Mouse (Mus musculus) heart, embryonic 16.5 days (tissue): Measurements from ENCODE around the gene Hoxd3. TPM values are rescaled to one million over a fixed set of nuclear protein-coding genes. Genes with fewer than 3 reads are reported as not detected.
A peak's percentile ranks its signal among the peaks of the same experiment; 100 is the strongest.

Experiments used
- ATAC-seq: fragments of 200-750 bp; cut with Nextera tagmentation; replicated peaks from 2 replicates; pipeline ENCODE4 v1.8.0; 2017; ENCODE audit warnings: moderate number of reproducible peaks; ENCODE audit not compliant: insufficient read depth, low FRiP score; ENCODE audit errors: extremely low read depth
- H3K27ac ChIP-seq: fragments of 300-500 bp; sonication (generic); 2 replicates; pipeline ENCODE4 v1.5.1; 2014; ENCODE audit warnings: mild to moderate bottlenecking, low read length, control low read depth, moderate library complexity
- H3K27me3 ChIP-seq: fragments of 300-500 bp; sonication (generic); 2 replicates; pipeline ENCODE4 v1.6.1; 2014; ENCODE audit warnings: low read length, mixed read lengths; ENCODE audit not compliant: control insufficient read depth, insufficient read depth
- H3K36me3 ChIP-seq: fragments of 300-500 bp; sonication (generic); 2 replicates; pipeline ENCODE4 v1.6.1; 2014; ENCODE audit not compliant: control insufficient read depth, insufficient read depth
- H3K4me1 ChIP-seq: fragments of 300-500 bp; sonication (generic); 2 replicates; pipeline ENCODE4 v1.6.1; 2014; ENCODE audit warnings: low read length, mixed read lengths; ENCODE audit not compliant: control insufficient read depth, insufficient read depth
- H3K4me2 ChIP-seq: fragments of 300-500 bp; sonication (generic); 2 replicates; pipeline ENCODE4 v1.6.1; 2014; ENCODE audit warnings: low read depth, mild to moderate bottlenecking, control low read depth, low read length
- H3K4me3 ChIP-seq: fragments of 300-500 bp; sonication (generic); 2 replicates; pipeline ENCODE4 v1.5.1; 2014; ENCODE audit warnings: mild to moderate bottlenecking, control low read depth, low read length
- H3K9ac ChIP-seq: fragments of 300-500 bp; sonication (generic); 2 replicates; pipeline ENCODE4 v1.6.1; 2014; ENCODE audit warnings: low read length, control low read depth
- H3K9me3 ChIP-seq: fragments of 300-500 bp; sonication (generic); replicated peaks from 2 replicates; pipeline ENCODE4 v1.6.1; 2016; ENCODE audit warnings: low read length; ENCODE audit not compliant: control insufficient read depth
- WGBS: fragments of 180-500 bp; shearing (Covaris S2); extraction: QIAGEN DNeasy Blood & Tissue Kit; methylation state at CpG from one replicate; pipeline ENCODE4 v1.1.7; 2014; 5-methylcytosine and 5-hydroxymethylcytosine counted together
- polyA plus RNA-seq: library from polyadenylated mRNA; unstranded; fragments of >200 nt; fragmentation: Nextera tagmentation; extraction: Ambion mirVana; gene quantifications from 2 replicates; pipeline ENCODE4 v1.2.1, GENCODE M21; 2015

Gene Hoxd3
- polyA plus RNA-seq, 1 experiment from 2014 or later = 0.66 TPM

DNA sequence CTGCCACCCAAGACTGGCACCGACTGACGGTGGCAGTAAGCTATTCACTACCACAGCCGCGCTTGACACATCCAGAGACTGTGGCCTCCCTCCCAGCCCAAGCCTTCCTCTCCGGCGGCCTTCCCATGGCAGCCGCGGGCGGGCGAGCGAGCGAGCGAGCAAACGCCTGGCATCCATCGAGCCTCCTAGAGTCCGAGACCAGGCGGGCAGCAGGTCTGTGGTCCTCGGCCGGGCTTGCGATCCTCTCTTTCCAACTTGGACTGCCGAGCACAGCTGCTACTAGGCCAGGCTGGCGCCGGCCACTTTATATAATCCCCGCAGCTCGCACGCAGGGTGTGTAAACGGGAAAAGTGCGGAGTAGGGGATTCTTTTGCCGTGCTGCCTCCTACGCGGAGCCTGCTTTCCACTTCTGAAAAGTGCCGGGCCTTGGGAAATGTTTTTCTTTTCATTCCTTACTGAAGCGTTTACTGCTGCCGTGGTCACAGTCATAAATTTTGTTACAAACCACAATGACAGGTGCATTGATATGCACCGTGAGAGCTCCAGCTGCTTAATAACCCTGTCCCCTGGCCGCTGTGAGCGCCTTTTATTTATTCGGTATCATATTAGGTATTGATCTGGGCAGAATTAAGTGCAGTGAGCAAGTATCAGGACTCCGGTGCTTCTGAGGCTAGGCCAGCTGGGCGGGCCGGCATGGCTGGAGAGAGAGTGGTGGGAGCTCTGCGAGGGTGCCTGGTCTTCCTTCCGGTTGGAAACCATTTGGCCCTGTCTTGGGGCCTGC, 28.8 kb downstream of the Hoxd3 start:
- Histone ChIP-seq H3K9ac (no peak overlapping the region), H3K4me3 (peak overlapping the region; percentile 18; the same call in 1 of the 2 replicates), H3K9me3 (no peaks in the 10 kb centered on the region), H3K27me3 (peaks cover 95% of the 10 kb centered on the region), H3K4me2 (peak overlapping the region; percentile 30; the same call in 1 of the 2 replicates), H3K27ac (no peak overlapping the region), H3K4me1 (peaks cover 4% of the 10 kb centered on the region), H3K36me3 (no peaks in the 10 kb centered on the region)
- 4% methylated on average over 43 of the region's 43 CpGs for WGBS
- no peak for ATAC-seq

DNA sequence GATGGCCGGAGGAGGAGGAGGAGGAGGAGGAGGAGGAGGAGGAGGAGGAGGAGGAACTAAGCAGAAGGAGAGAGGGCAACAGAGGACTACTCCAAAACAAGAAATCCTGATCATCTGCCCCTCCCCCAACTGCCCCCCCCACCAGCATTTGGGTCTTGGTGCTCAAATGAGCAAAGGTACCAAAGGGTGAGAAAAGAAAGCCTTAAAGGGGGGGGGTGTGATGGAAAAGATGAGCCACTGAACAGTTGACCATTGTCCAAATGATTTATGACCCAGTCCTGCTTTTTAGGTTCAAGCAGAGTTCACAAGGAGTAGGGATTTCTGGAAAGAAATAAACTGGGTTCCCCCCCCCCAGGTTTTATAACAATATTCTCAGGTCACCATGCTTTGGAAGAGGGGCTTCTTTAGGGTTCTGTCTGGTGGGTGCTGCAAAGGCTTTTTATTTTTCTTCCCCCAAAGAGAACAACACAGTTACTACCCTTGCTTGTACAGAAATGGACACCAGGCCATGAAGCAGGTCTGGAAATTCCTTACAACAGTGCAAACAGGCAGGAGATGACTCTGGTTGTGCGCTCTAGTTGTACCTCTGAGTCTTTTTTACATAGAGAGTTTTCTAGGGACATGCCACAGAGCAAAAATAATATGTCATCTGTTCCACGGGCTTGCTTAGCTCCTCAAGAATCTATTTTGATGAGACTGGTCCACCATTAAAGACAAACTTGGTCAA, 29.7 kb downstream of the Hoxd3 start:
- 44% methylated on average over 2 of the region's 3 CpGs for WGBS
- no peaks in the 10 kb centered on the region for H3K9me3 ChIP-seq
- no peaks in the 10 kb centered on the region; the same call in 1 of the 2 replicates for H3K4me1 ChIP-seq
- peaks cover 95% of the 10 kb centered on the region for H3K27me3 ChIP-seq
- no peak for ATAC-seq
- no peak overlapping the region for H3K9ac ChIP-seq
- no peaks in the 10 kb centered on the region for H3K36me3 ChIP-seq
- H3K27ac ChIP-seq = no peak overlapping the region
- no peak overlapping the region for H3K4me2 ChIP-seq
- H3K4me3 ChIP-seq = no peak overlapping the region

DNA sequence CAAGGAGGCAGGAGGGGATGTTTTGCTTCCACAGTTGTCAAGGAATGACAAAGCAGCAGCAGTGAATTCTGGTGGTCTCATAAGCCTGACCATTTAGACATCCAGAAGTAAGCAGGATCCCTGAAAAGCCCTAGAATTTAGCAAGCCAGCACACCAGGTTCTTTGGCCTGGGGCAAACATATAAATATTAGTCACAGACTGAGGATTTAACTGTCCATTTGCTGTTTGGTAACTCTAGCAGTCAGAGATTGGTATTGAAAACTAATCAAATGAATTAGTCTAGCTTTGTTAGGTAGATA, 30.2 kb downstream of the Hoxd3 start:
- no peak for ATAC-seq
- no peaks in the 10 kb centered on the region for H3K9me3 ChIP-seq
- H3K27me3 ChIP-seq = peaks cover 95% of the 10 kb centered on the region
- H3K4me2 ChIP-seq = no peak overlapping the region
- H3K36me3 ChIP-seq = no peaks in the 10 kb centered on the region
- no peak overlapping the region for H3K27ac ChIP-seq
- no peak overlapping the region for H3K4me3 ChIP-seq
- H3K9ac ChIP-seq = no peak overlapping the region
- no peaks in the 10 kb centered on the region; the same call in 1 of the 2 replicates for H3K4me1 ChIP-seq

DNA sequence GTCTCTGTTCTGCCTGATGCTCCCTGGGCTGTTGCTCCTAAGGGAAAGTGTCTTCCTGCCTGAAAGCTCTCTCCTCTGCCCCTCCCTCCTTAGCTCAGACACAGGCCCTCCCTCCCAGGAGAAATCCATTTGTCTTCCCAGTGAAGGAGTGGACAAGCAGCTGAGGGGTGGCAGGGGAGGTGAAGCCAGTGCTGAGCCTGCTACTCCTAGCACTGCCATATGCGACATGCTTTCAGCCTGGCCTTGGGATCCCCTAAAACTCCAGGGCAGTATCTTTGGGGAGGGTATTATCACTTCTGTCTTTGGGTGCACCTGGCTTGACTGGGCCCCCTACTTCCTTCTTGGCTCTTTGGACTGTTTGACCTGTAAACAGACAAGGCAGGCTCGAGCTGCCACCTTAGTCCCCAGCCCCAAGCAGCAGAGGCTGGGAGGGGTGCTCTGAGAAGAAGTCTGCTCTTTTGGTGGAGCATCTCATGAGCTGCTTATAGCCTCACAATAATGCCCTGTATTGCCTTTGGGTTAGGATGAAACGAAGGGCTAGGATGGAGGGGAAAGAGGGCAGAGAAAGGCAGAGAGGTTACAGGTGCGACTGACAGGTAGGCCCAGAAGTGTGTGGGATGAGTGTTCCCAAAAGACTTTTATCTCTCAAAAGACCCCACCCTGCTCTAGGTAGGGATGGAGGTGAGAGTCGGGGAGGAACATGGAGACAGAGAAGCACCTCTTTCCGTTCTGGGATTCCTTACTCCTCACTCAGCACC, 34.0 kb downstream of the Hoxd3 start:
- no peak overlapping the region for H3K9ac ChIP-seq

DNA sequence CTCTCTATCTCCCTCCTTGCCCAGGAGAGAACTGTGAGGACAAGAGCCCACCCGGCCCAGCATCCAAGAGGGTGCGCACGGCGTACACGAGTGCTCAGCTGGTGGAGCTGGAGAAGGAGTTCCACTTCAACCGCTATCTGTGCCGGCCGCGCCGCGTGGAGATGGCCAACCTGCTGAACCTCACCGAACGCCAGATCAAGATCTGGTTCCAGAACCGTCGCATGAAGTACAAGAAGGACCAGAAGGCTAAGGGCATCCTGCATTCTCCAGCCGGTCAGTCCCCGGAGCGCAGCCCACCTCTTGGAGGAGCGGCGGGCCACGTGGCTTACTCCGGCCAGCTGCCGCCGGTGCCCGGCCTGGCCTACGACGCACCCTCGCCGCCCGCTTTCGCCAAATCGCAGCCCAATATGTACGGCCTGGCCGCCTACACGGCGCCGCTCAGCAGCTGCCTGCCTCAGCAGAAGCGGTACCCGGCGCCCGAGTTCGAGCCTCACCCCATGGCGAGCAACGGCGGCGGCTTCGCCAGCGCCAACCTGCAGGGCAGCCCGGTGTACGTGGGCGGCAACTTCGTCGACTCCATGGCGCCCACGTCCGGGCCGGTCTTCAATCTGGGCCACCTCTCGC, 34.7 kb downstream of the Hoxd3 start:
- H3K36me3 ChIP-seq = no peaks in the 10 kb centered on the region
- WGBS = 4% methylated on average over 58 of the region's 58 CpGs
- H3K9ac ChIP-seq = no peak overlapping the region
- ATAC-seq = no peak
- peaks cover 8% of the 10 kb centered on the region for H3K4me1 ChIP-seq
- H3K4me2 ChIP-seq = no peak overlapping the region
- peaks cover 95% of the 10 kb centered on the region for H3K27me3 ChIP-seq
- H3K9me3 ChIP-seq = no peaks in the 10 kb centered on the region
- no peak overlapping the region for H3K27ac ChIP-seq
- H3K4me3 ChIP-seq = peak overlapping the region; percentile 20

More for the DNA sequence above, 34.0 kb downstream of the Hoxd3 start:
- Histone ChIP-seq H3K4me3 (no peak overlapping the region), H3K4me2 (no peak overlapping the region), H3K4me1 (peaks cover 8% of the 10 kb centered on the region), H3K9me3 (no peaks in the 10 kb centered on the region), H3K27me3 (peaks cover 93% of the 10 kb centered on the region), H3K36me3 (no peaks in the 10 kb centered on the region), H3K27ac (no peak overlapping the region)
- 9% methylated on average over 6 of the region's 6 CpGs for WGBS
- no peak for ATAC-seq

DNA sequence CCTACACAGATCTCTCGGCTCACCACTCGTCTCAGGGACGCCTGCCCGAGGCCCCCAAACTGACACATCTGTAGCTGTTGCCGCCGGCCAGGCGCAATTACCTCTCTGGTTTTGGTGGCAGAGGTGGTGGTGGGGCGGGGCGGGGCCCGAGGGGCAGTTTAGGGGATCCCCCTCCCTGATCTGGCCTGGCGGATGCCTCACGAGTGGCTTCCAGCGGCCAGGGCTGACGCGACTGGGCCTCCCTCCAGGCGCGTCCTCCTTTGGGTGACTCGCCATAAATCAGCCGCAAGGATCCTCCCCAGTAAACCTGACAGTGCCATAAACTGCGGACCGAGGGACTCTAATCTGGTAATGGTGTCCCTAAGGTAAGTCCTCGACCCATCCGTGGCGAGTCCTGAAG, 35.3 kb downstream of the Hoxd3 start:
- ATAC-seq = no peak
- Histone ChIP-seq H3K27ac (no peak overlapping the region), H3K9ac (no peak overlapping the region), H3K36me3 (no peaks in the 10 kb centered on the region), H3K4me3 (0 out of 2 replicates have a peak overlapping the region, but pooled peaks have one; percentile 20), H3K9me3 (no peaks in the 10 kb centered on the region), H3K4me1 (peaks cover 8% of the 10 kb centered on the region), H3K4me2 (no peak overlapping the region), H3K27me3 (peaks cover 95% of the 10 kb centered on the region)
- WGBS = 4% methylated on average over 24 of the region's 24 CpGs

DNA sequence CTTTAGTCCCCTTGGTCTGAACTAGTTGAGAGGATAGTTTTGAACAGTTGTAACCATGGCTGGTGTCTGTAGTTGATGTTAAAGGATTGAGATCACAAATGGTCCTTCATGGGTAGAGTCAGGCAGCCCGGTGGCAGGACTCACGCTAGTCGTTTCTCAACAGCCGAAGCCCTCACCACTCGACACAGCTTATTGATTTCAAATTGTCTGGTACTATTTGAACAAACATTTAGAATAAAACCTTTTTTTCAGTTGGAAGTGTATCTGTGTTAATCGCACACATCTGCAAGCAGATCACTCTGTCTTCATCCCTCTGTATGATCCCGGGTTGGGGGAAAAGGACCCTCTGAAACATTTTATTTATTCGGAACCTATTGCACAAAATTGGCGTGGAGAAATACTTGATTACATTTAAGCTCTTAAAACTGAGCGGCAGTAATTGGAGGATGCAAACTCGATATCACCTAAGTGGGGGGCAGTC, 36.0 kb downstream of the Hoxd3 start:
- WGBS = 16% methylated on average over 11 of the region's 11 CpGs
- H3K4me1 ChIP-seq = peaks cover 8% of the 10 kb centered on the region
- H3K4me2 ChIP-seq = no peak overlapping the region
- H3K27me3 ChIP-seq = peaks cover 95% of the 10 kb centered on the region
- H3K9ac ChIP-seq = no peak overlapping the region
- H3K27ac ChIP-seq = no peak overlapping the region
- no peak overlapping the region for H3K4me3 ChIP-seq
- H3K9me3 ChIP-seq = no peaks in the 10 kb centered on the region
- no peaks in the 10 kb centered on the region for H3K36me3 ChIP-seq
- ATAC-seq = no peak

DNA sequence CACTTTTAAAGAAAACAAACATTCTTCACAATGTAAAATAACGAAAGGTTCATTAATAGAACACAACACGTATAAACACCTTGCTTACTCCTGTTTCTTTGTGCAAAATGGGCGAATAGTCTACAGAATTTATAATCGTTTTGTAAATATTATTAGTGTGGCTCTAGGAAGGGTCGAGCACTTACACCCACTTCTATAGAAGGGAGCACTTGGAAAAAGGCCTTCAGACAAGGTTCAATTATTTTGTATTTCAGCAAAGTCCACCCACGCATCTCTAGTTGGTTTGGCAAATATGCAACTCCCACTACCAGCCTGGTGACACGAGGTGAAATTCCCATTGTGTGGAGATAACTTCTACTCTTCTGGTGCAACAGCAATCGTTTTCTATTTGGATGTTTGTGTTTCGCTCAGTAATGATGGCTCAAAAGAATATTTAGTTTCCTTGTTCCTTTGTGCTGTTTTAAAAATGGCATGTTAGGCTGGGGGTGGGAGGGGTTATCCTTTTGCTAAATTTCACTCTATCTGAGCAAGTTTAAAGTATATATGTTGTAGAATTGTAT, 36.8 kb downstream of the Hoxd3 start:
- Histone ChIP-seq H3K4me2 (no peak overlapping the region), H3K4me1 (peaks cover 8% of the 10 kb centered on the region), H3K9ac (no peak overlapping the region), H3K9me3 (no peaks in the 10 kb centered on the region), H3K27ac (no peak overlapping the region), H3K4me3 (no peak overlapping the region), H3K27me3 (peaks cover 91% of the 10 kb centered on the region), H3K36me3 (no peaks in the 10 kb centered on the region)
- ATAC-seq = no peak
- 11% methylated on average over 9 of the region's 9 CpGs for WGBS
